Mouse (Mus musculus): ENCODE data around the gene Mis18a.

Mis18a gene

DNA sequence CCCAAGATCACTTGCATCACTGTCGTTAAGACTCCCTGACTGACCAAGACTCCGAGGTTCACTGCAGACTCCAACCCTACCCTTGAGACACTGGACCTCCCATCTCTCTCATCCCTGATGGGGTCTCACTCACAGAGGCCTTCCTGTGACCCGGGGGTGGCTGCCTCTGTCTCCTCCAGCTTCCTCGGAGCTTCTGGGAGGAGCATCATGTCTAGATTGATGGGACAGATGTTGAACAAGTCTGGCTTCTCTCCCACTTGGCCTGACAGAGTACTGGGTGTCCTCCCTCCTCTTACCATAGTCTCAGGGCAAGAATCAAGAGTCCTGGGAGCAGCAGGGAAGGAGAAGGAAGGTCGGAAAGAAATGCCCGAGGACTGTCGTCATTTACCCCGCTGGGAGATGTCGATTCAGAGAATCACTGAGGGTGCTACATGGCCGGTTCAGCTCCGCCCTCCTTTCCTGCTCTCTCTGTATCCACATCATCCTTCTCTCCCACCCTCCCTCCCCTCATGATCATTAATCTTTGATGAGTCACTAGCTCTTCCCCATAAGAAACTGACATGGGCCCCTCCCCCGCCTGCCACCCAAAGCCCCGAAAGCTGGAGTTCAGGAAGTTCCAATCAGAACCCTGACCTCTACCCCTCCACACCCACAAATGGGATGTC is 22.9 kb downstream of the Mis18a start:
- no peak for DNase-seq (ENCODE audit: extremely low read depth, low read depth)

DNA sequence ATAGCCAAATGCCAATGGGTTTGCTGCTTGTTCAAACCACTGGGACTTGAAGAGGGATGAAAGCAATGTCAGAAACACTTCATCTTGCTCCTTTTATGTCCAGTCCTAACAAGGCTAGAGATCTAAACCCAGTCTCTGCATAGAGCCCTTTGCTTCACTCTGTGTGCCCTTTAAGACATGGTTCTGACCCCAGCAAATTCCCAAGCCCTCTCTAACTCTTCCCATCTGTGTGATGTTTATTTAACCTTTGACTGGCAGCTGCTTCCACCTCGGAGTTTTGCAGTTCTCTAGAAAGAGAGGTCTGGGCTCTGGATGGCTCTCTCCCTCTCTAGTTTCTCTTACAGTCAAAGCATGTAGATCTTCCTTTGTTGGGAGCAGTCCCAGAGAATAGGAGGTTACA is 23.6 kb downstream of the Mis18a start:
- no peak for DNase-seq (ENCODE audit: extremely low read depth, low read depth)

DNA sequence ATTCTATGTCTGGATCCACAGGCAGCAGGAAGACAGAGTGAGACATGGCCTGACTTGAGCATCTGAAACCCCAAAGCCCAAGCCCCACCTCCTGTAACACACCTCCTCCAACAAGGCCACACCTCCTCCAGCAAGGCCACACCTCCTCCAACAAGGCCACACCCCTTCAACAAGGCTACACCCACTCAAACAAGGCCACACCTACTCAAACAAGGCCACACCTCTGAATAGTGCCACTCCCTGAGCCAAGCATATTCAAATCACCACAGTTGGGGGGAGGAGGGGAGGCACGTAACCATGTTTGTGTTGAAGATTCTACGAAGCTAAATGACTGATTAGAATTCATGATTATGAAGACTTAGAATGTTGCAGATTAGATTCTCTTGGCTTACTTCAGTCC is 25.7 kb downstream of the Mis18a start:
- no peak for DNase-seq (ENCODE audit: extremely low read depth, low read depth)

DNA sequence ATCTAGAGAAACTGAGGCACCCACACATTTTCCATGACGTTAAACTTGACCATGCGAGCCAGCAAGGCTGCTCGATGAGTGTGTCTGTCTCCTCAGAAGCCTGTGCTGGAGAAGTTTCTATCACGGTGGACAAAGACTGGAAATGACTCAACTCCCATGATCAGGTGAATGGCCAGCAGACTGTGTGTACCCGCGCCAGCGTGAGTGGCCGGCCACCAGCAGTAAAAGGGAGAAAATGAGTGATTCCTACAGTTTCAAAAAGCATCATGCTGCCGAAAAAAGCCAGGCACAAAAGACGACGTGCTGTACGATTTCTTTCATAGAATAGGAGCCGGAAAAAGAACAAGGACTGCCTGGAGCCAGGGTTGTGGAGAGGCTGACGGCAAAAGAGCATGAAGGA is 27.8 kb downstream of the Mis18a start:
- DNase-seq (ENCODE audit: extremely low read depth, low read depth): no peak

DNA sequence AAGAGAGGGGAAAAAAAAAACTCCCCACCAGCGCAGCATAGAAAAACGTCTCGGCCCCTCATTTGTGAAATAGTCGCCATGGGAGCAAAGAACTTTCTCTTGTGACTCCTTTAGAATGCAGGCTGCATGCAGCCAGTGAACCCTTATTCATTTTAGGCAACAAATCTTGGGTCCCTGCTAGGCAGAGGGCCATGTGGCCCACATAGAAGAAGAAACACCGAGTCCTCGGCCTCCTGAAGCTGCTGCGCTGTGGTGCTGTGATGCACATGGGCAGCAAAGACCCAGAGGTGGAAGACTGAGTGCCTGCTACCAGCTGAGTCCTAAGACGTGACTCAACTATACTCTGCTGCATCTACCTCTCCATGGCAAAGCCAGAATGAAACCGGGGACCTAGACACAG is 30.9 kb downstream of the Mis18a start:
- DNase-seq (ENCODE audit: extremely low read depth, low read depth): no peak

DNA sequence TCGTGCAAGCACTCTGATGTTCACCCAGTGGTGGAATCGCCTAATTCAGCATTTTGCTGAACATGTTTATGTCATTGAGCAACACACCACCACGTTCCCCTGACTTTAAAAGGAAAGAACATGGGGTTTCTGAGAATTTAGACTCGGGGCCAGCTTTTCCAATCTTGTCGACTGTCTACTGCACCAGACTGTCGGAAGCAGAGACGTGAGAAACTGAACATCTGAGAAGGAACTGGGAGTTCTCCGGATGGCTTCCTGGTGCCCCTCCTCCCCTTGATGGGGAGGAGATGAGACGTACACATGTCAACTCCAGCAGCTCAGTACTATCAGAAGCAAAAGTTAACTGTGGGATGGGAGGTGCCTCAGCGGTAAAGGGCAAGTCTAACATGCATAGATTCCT is 32.1 kb downstream of the Mis18a start:
- no peak for DNase-seq (ENCODE audit: extremely low read depth, low read depth)

DNA sequence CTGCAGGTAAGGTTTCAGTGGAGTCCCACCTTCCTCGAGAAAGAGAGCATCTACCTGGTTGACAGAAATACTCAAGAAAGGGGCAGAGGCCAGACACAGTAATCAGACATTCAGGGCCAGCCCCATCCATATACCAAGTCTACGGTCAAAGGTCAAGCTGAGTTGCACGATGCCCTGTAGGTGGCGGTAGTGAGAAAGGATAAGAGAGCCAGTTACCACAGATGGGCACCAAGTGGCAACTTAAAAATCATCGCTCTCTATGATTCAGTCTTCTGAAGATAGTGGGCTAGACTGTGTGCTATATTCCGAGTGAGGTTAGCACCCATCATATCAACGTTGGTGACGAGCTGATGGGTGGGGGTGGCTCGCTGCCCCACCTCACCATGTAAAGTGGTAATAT is 32.5 kb downstream of the Mis18a start:
- DNase-seq (ENCODE audit: extremely low read depth, low read depth): peak; percentile 38

DNA sequence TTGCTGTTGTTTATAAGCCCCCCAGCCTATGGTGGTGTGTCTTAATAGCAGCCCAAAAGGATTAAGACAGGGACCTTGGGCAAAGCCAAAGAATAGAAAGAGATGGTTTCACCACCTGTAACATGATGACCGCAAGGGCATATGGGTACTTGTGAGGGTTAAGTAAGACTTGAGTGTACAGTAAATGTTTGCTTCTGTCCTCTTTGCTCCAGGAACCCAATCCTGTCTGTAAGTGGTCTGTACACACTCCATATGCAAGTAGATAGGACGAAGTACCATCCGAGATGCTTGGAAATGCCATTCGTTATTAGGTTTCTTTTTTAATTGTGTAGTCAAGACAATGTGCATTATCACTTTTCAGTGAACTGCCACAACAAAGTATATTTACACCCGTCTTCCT is 33.6 kb downstream of the Mis18a start:
- DNase-seq (ENCODE audit: extremely low read depth, low read depth): no peak

DNA sequence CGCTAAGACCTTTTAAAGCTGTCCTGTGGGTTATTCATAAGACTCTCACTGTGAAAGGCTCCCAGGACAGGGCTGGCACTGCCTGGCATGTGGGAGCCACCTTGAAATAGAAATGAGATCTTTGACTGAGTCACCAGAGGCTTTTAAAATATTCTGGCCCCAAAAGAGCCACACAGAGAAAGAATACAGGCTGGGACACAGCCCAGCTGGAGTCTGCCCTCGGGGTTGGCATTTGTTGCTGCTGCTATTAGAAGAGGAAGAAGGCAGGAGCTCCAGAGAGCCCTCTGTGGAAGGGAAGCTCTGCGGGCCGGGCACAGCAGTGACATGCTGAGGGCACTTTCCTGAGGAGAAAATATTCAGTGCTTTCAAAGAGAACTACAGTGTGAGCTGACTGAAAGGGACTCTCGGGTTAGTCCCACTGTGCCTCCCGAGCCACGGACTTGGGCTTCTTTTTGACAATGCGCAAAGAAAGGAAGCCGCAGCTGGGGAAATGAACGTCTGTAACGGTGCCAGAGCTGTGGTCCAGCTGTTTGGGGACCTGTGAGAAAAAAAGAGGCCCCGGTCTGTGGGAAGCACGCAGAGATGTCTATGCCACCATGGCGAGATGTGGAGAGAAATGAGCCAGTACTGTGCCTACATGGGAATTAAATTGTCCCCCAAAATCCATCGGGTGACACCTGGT is 34.4 kb downstream of the Mis18a start:
- DNase-seq (ENCODE audit: extremely low read depth, low read depth): no peak

DNA sequence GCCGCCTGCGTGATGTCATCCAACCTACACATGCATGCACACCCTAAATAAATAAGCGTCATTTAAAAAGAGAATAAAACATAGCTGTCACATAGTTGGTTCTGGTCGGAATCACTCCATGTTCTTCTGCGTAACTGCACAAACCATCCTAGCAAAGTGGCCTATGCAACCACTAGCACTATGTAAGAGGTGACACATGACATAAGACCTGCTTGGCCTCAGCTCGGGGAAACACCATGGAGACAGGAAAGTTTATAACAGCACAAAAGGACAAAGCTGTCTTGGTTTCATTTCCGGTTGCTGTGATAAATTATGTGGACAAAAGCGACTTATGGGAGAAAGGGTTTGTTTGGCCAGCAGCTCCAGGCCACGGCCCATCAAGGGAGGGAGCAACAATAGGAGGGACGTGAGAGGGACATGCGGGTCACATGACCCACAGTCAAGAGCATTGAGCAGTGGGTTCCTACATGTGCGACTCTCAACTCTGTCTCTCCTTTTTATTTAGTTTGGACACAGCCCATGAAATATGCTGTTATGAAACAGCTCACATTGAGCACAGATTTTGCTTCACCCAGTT is 39.4 kb downstream of the Mis18a start:
- no peak for DNase-seq (ENCODE audit: extremely low read depth, low read depth)

DNA sequence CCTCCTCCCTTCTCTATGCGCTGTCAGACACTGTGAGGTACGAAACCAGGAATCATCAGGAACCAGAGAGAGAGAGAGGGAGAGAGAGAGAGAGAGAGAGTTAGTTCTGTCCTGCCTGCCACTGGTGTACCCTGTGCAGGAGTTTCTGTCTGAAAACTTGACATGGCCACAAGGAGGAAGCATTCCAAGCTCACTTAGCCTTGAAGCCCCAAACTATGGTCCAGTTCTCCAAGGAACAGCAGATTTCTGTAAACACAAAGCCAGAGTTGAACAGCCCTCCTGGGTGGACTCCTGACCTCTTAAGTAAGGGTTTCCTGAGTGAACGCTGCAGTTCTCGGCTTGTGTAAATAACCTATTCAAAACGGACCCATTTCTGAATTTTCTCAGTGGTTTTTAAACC is 40.2 kb downstream of the Mis18a start:
- no peak for DNase-seq (ENCODE audit: extremely low read depth, low read depth)

DNA sequence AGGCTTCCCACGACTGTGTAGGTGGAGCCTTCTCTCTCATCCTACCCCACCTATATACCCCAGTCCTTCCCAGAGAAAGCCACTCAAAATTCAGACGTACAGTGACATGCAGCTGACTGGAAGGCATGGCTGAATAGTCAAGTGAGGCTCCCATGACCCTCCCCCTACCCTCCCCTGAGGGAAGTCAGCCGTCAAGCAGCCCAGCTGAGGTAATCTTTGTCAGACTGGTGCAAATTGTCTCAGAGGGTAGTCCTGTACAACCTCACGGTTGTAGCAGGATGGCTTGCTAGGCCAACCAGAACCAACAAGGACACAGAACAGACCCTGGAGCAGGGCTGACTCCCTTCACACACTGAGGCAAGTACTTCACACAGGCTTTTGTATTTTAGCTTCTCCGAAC is 43.1 kb downstream of the Mis18a start:
- no peak for DNase-seq (ENCODE audit: extremely low read depth, low read depth)

DNA sequence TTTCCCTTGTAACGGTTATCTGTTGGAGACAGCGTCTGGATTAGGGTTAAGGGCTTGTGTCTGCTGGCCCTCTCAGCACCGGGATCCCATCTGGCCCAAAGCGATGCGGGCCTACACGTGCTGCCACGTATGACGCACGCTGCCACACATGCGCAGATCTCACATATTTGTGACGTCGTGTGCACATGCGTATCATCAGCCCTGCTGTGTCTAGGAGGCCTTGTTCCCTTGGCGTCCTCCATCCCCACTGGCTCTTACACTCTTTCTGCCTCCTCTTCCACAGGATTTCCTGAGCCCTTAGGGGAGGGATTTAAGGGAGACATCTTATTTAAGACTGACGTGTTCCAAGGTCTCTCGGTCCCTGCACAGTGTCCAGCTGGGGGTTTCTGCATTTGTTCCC is 47.2 kb downstream of the Mis18a start:
- DNase-seq (ENCODE audit: extremely low read depth, low read depth): no peak

DNA sequence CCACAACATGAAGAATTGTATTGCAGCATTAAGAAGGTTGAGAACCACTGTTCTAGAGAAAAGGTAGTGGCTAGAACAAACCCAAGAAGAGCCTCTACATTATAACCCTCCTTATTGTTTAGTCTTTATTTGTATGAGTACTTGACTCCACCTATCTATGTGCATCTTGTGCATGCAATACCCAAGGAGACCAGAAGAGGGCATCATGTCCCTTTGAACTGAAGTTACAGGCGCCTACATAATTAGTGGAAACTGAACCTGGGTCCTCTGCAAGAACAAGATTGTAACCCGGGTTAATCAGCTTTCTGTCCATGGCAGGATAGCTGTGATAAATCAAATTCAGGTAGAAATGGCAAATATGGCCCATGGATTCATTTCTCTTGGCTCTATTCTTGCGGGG is 48.4 kb downstream of the Mis18a start:
- DNase-seq (ENCODE audit: extremely low read depth, low read depth): peak; percentile 13

DNA sequence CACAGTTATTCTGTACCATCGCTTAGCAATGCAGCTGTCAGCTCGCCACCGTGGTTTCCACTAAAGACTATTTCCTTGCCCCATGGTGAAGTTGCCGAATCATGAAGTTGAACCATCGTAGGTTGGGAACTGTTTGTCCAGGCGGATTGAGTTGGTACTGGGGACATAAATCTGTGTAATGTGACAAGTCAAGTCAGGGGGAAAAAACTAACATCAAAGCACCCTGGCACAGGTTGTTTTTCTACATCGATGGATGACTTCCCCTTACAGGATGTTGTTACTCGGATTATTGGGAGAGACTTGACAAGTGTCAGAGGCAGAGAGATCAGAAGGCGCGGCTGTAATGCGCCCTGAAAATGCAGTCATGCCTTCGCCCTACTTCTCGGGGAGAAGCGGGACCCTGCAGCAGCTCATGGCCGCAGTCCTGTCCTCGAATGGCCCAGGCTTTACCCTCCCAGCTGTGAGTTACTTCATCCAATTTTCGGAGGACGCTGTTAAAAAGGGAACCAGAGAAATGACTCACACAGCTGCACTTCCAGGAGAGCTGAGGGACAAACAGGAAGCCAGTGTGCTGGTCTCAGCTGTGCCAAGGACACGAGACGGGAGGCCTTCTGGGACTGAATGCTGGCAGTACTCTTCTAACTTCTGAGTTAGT is 50.2 kb downstream of the Mis18a start:
- DNase-seq (ENCODE audit: extremely low read depth, low read depth): no peak

DNA sequence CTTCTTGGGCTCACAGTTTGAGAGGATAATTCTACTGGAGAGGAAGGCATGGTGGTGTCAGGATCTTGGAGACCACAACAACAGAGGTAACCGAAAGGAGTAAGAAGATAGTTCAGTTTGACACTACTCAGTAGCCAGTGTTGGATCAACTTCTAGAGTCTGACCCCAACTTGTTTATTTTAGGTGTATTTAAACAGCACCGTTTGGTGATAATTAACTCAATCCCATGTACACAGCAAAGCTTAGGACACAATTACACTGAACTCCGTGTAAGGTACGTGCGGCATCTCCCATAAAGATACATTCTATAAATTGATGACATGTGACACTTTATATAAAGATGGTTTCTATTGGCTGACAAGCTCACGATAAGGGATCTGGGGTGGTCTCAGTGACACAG is 52.6 kb downstream of the Mis18a start:
- DNase-seq (ENCODE audit: extremely low read depth, low read depth): no peak

DNA sequence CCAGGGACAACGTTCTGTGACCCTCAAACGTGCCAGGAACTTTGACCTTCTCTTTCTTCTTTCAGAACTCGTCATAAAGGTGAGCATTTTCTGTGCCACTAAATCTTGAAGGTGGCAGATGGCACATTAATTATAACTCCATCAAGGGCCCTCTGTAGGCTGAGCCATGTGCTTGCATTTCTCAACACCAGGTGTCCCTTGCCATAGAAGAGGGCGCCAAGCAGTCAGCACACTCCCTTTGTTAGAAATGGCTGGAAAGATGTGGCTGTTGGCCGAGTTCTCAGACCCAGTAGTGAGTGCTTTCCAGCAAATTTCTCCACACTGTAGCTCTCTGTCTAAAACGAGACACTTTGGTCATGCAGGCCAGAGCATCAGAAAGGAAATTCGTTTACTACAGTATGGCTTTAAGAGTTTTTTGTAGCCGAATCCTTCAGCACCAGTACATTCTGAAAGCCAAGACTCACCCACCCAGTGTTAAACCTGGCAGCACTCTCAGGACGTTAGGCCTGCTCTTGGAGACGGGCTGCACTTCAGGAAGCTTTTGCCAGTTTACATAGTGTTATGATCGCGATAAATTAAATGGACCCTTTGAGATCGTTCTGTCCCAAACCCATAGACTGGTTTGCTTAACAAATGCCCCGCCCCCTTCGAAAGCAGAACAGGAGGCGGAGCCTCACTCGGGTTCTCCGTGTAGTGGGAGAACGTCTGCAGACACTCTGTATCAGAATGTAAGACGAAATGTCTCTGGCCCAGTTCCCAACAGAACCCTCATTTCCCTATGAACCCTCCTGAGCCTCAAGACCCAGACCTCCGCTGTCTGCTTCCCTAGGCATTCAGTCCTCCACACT is 53.5 kb downstream of the Mis18a start:
- DNase-seq (ENCODE audit: extremely low read depth, low read depth): no peak

Measured in MEL-GATA-1-ER (cell line).